Mouse (Mus musculus) stomach, embryonic 15.5 days (tissue): ENCODE results near the gene Cbfb. TPM values are rescaled to one million over a fixed set of nuclear protein-coding genes. Genes with fewer than 3 reads are reported as not detected.
"Not testable (repeated sequence)": the region's sequence is repeated elsewhere in the genome, so short reads cannot be mapped to it uniquely, and the experiment has no call there.

Source experiments
- ATAC-seq: fragments of 200-750 bp; cut with Nextera tagmentation; 2 replicates; pipeline ENCODE4 v1.8.0; 2017; ENCODE audit warnings: low read depth, moderate number of reproducible peaks, moderate TSS enrichment; ENCODE audit not compliant: insufficient read depth, low FRiP score
- H3K27ac ChIP-seq: fragments of 300-500 bp; sonication (generic); 2 replicates; pipeline ENCODE4 v1.5.1; 2015; ENCODE audit warnings: mild to moderate bottlenecking, inconsistent platforms
- H3K27me3 ChIP-seq: fragments of 300-500 bp; sonication (generic); replicated peaks from 2 replicates; pipeline ENCODE4 v1.6.1; 2015; ENCODE audit warnings: inconsistent platforms
- H3K36me3 ChIP-seq: fragments of 300-500 bp; sonication (generic); 2 replicates; pipeline ENCODE4 v1.6.1; 2015; ENCODE audit warnings: inconsistent platforms
- H3K4me1 ChIP-seq: fragments of 300-500 bp; sonication (generic); 2 replicates; pipeline ENCODE4 v1.6.1; 2015; ENCODE audit warnings: inconsistent platforms
- H3K4me2 ChIP-seq: fragments of 300-500 bp; sonication (generic); 2 replicates; pipeline ENCODE4 v1.6.1; 2015; ENCODE audit warnings: mild to moderate bottlenecking, inconsistent platforms
- H3K4me3 ChIP-seq: fragments of 300-500 bp; sonication (generic); replicated peaks from 2 replicates; pipeline ENCODE4 v1.5.1; 2015; ENCODE audit warnings: inconsistent platforms
- H3K9ac ChIP-seq: fragments of 300-500 bp; sonication (generic); 2 replicates; pipeline ENCODE4 v1.6.1; 2015; ENCODE audit warnings: inconsistent platforms
- H3K9me3 ChIP-seq: fragments of 300-500 bp; sonication (generic); 2 replicates; pipeline ENCODE4 v1.6.1; 2016; ENCODE audit warnings: inconsistent platforms
- WGBS: fragments of 180-500 bp; shearing (Covaris S2); methylation state at CpG from one replicate; pipeline ENCODE4 v1.1.7; 2015; 5-methylcytosine and 5-hydroxymethylcytosine counted together
- polyA plus RNA-seq: library from polyadenylated mRNA; unstranded; fragments of >200 nt; fragmentation: Nextera tagmentation; extraction: Ambion mirVana; gene quantifications from 2 replicates; pipeline ENCODE4 v1.2.1, GENCODE M21; 2015

Gene Cbfb
- polyA plus RNA-seq, 1 experiment from 2014 or later: 53.2 TPM

- ATAC-seq: peak; percentile 57; the same call in 1 of the 2 replicates
- Histone ChIP-seq H3K4me1 (peaks cover 16% of the 10 kb centered on the region; the same call in 1 of the 2 replicates), H3K4me3 (peak overlapping the region; percentile 99), H3K36me3 (no peaks in the 10 kb centered on the region), H3K4me2 (peak overlapping the region; percentile 74), H3K9ac (peak overlapping the region; percentile 96; the same call in 1 of the 2 replicates), H3K27ac (peak overlapping the region; percentile 88), H3K27me3 (no peaks in the 10 kb centered on the region), H3K9me3 (no peaks in the 10 kb centered on the region)
- WGBS: 9% methylated on average over 6 of the region's 6 CpGs
Observed at GRCm38 (mm10) chr8:105225917-105226316, 55.4 kb downstream of the Cbfb start.

GRCm38 (mm10) chr8:105231503-105232320 lies 61.2 kb downstream of the Cbfb start:
- 85% methylated on average over 12 of the region's 12 CpGs for whole genome bisulfite sequencing
- ATAC-seq: no peak
- Histone ChIP-seq H3K36me3 (peaks cover 12% of the 10 kb centered on the region), H3K4me2 (no peak overlapping the region), H3K4me3 (no peak overlapping the region), H3K27me3 (no peaks in the 10 kb centered on the region), H3K4me1 (0 out of 2 replicates have a peak, but pooled peaks cover 7% of the 10 kb centered on the region), H3K9me3 (no peaks in the 10 kb centered on the region), H3K9ac (no peak overlapping the region), H3K27ac (no peak overlapping the region)

GRCm38 (mm10) chr8:105232321-105232693 lies 61.8 kb downstream of the Cbfb start:
- not testable (repeated sequence) for H3K9me3 ChIP-seq
- WGBS: 92% methylated on average over 4 of the region's 4 CpGs

GRCm38 (mm10) chr8:105233126-105233935 lies 62.9 kb downstream of the Cbfb start:
- H3K27ac ChIP-seq: no peak overlapping the region
- H3K4me3 ChIP-seq: no peak overlapping the region
- H3K4me2 ChIP-seq: no peak overlapping the region
- H3K9ac ChIP-seq: no peak overlapping the region
- no peaks in the 10 kb centered on the region for H3K27me3 ChIP-seq
- no peak for ATAC-seq
- WGBS: 29% methylated on average over 1 of the region's 1 CpGs
- H3K9me3 ChIP-seq: no peaks in the 10 kb centered on the region
- no peaks in the 10 kb centered on the region for H3K4me1 ChIP-seq
- H3K36me3 ChIP-seq: peaks cover 12% of the 10 kb centered on the region

More at GRCm38 (mm10) chr8:105232321-105232693, 61.8 kb downstream of the Cbfb start:
- not testable (repeated sequence) for H3K4me1 ChIP-seq, H3K4me2 ChIP-seq, ATAC-seq, H3K4me3 ChIP-seq, H3K9ac ChIP-seq, H3K27me3 ChIP-seq, H3K27ac ChIP-seq
- H3K36me3 ChIP-seq: peaks cover 12% of the 10 kb centered on the region

- no peaks in the 10 kb centered on the region for H3K4me1 ChIP-seq
- H3K9me3 ChIP-seq: no peaks in the 10 kb centered on the region
- H3K4me2 ChIP-seq: no peak overlapping the region
- ATAC-seq: no peak
- 72% methylated on average over 1 of the region's 1 CpGs for WGBS
- H3K27ac ChIP-seq: no peak overlapping the region
- H3K4me3 ChIP-seq: no peak overlapping the region
- H3K27me3 ChIP-seq: no peaks in the 10 kb centered on the region
- H3K36me3 ChIP-seq: peaks cover 18% of the 10 kb centered on the region
- no peak overlapping the region for H3K9ac ChIP-seq
Observed at GRCm38 (mm10) chr8:105235206-105235605, 64.7 kb downstream of the Cbfb start.

GRCm38 (mm10) chr8:105237442-105238142 lies 67.1 kb downstream of the Cbfb start:
- no peak overlapping the region for H3K4me3 ChIP-seq
- ATAC-seq: no peak
- H3K27ac ChIP-seq: no peak overlapping the region
- H3K9me3 ChIP-seq: no peaks in the 10 kb centered on the region
- WGBS: 79% methylated on average over 14 of the region's 14 CpGs
- no peaks in the 10 kb centered on the region for H3K27me3 ChIP-seq
- H3K9ac ChIP-seq: no peak overlapping the region
- no peak overlapping the region for H3K4me2 ChIP-seq
- peaks cover 28% of the 10 kb centered on the region for H3K36me3 ChIP-seq
- H3K4me1 ChIP-seq: no peaks in the 10 kb centered on the region

- Histone ChIP-seq H3K9ac (no peak overlapping the region), H3K4me3 (no peak overlapping the region), H3K4me1 (no peaks in the 10 kb centered on the region), H3K9me3 (no peaks in the 10 kb centered on the region), H3K36me3 (peaks cover 16% of the 10 kb centered on the region; the same call in 1 of the 2 replicates), H3K27ac (no peak overlapping the region), H3K4me2 (no peak overlapping the region), H3K27me3 (no peaks in the 10 kb centered on the region)
- WGBS: 97% methylated on average over 7 of the region's 7 CpGs
- ATAC-seq: no peak
Observed at GRCm38 (mm10) chr8:105241016-105241415, 70.5 kb downstream of the Cbfb start.

GRCm38 (mm10) chr8:105251954-105252353 lies 81.5 kb downstream of the Cbfb start:
- Histone ChIP-seq H3K4me1 (peaks cover 14% of the 10 kb centered on the region), H3K27ac (no peak overlapping the region), H3K4me2 (no peak overlapping the region), H3K9ac (no peak overlapping the region), H3K9me3 (no peaks in the 10 kb centered on the region), H3K27me3 (no peaks in the 10 kb centered on the region), H3K36me3 (peaks cover 26% of the 10 kb centered on the region), H3K4me3 (no peak overlapping the region)
- 92% methylated on average over 6 of the region's 6 CpGs for WGBS
- ATAC-seq: no peak

- no peaks in the 10 kb centered on the region for H3K9me3 ChIP-seq
- no peak overlapping the region for H3K9ac ChIP-seq
- no peak overlapping the region for H3K4me3 ChIP-seq
- 71% methylated on average over 10 of the region's 10 CpGs for WGBS
- no peak for ATAC-seq
- H3K4me1 ChIP-seq: peaks cover 14% of the 10 kb centered on the region
- H3K4me2 ChIP-seq: 0 out of 2 replicates have a peak overlapping the region, but pooled peaks have one; percentile 96
- H3K27ac ChIP-seq: no peak overlapping the region
- H3K27me3 ChIP-seq: peaks cover under 1% of the 10 kb centered on the region; the same call in 1 of the 2 replicates
- peaks cover 26% of the 10 kb centered on the region for H3K36me3 ChIP-seq
Observed at GRCm38 (mm10) chr8:105252680-105253537, 82.4 kb downstream of the Cbfb start.

GRCm38 (mm10) chr8:105253766-105254151 lies 83.3 kb downstream of the Cbfb start:
- H3K27ac ChIP-seq: no peak overlapping the region
- peaks cover 18% of the 10 kb centered on the region for H3K4me1 ChIP-seq
- peaks cover 9% of the 10 kb centered on the region for H3K27me3 ChIP-seq
- H3K9ac ChIP-seq: no peak overlapping the region
- H3K36me3 ChIP-seq: peaks cover 19% of the 10 kb centered on the region
- H3K4me2 ChIP-seq: peak overlapping the region; percentile 96
- no peaks in the 10 kb centered on the region for H3K9me3 ChIP-seq
- WGBS: 48% methylated on average over 20 of the region's 20 CpGs
- ATAC-seq: no peak
- peak overlapping the region; percentile 63 for H3K4me3 ChIP-seq
